Mouse (Mus musculus) liver, embryonic 11.5 days (tissue): ENCODE measurements around the gene Map4k4. TPM values are rescaled to one million over a fixed set of nuclear protein-coding genes. Genes with fewer than 3 reads are reported as not detected.

Source experiments
- ATAC-seq: fragments of 200-750 bp; cut with Nextera tagmentation; replicated peaks from 2 replicates; pipeline ENCODE4 v1.8.0; 2017; ENCODE audit warnings: moderate number of reproducible peaks, mild to moderate bottlenecking, moderate TSS enrichment, moderate library complexity; ENCODE audit not compliant: low FRiP score
- DNase-seq: peaks from one replicate; pipeline ENCODE4 v3.0.0-alpha.2; 2017; ENCODE audit warnings: low spot score
- H3K27ac ChIP-seq: fragments of 300-500 bp; sonication (generic); 2 replicates; pipeline ENCODE4 v1.5.1; 2014; ENCODE audit warnings: mild to moderate bottlenecking, low read depth, low read length, control low read depth
- H3K27me3 ChIP-seq: fragments of 300-500 bp; sonication (generic); replicated peaks from 2 replicates; pipeline ENCODE4 v1.6.1; 2014; ENCODE audit warnings: low read length, mixed read lengths; ENCODE audit not compliant: control insufficient read depth, insufficient read depth
- H3K36me3 ChIP-seq: fragments of 300-500 bp; sonication (generic); 2 replicates; pipeline ENCODE4 v1.6.1; 2014; ENCODE audit warnings: mild to moderate bottlenecking, low read length, moderate library complexity, mixed read lengths; ENCODE audit not compliant: control insufficient read depth, insufficient read depth
- H3K4me1 ChIP-seq: fragments of 300-500 bp; sonication (generic); replicated peaks from 2 replicates; pipeline ENCODE4 v1.6.1; 2014; ENCODE audit warnings: low read length, mixed read lengths; ENCODE audit not compliant: control insufficient read depth, insufficient read depth
- H3K4me2 ChIP-seq: fragments of 300-500 bp; sonication (generic); 2 replicates; pipeline ENCODE4 v1.6.1; 2014; ENCODE audit warnings: mild to moderate bottlenecking, control low read depth, moderate library complexity
- H3K4me3 ChIP-seq: fragments of 300-500 bp; sonication (generic); 2 replicates; pipeline ENCODE4 v1.5.1; 2014; ENCODE audit warnings: low read depth, low read length, control low read depth
- H3K9ac ChIP-seq: fragments of 300-500 bp; sonication (generic); 2 replicates; pipeline ENCODE4 v1.6.1; 2014; ENCODE audit warnings: low read depth, low read length, control low read depth
- H3K9me3 ChIP-seq: fragments of 300-500 bp; sonication (generic); 2 replicates; pipeline ENCODE4 v1.6.1; 2016; ENCODE audit warnings: low read length, inconsistent platforms, mixed read lengths; ENCODE audit not compliant: control insufficient read depth
- WGBS: fragments of 180-500 bp; shearing (Covaris S2); extraction: QIAGEN DNeasy Blood & Tissue Kit; methylation state at CpG from one replicate; pipeline ENCODE4 v1.1.7; 2014; 5-methylcytosine and 5-hydroxymethylcytosine counted together
- polyA plus RNA-seq: library from polyadenylated mRNA; unstranded; fragments of >200 nt; fragmentation: Nextera tagmentation; extraction: Ambion mirVana; gene quantifications from 2 replicates; pipeline ENCODE4 v1.2.1, GENCODE M21; 2014

Map4k4 gene
- polyA plus RNA-seq, 1 experiment from 2014 or later: 13.6 TPM

- Histone ChIP-seq H3K4me1 (peaks cover 21% of the 10 kb centered on the region), H3K36me3 (0 out of 2 replicates have a peak, but pooled peaks cover 3% of the 10 kb centered on the region), H3K9ac (no peak overlapping the region), H3K9me3 (no peaks in the 10 kb centered on the region), H3K4me2 (no peak overlapping the region), H3K27me3 (no peaks in the 10 kb centered on the region), H3K4me3 (no peak overlapping the region), H3K27ac (no peak overlapping the region)
- ATAC-seq (no peak), DNase-seq (no peak)
- WGBS: 61% methylated on average over 2 of the region's 2 CpGs
These were observed 69.2 kb downstream of the Map4k4 start for GRCm38 (mm10) chr1:39969771-39970406.

DNA sequence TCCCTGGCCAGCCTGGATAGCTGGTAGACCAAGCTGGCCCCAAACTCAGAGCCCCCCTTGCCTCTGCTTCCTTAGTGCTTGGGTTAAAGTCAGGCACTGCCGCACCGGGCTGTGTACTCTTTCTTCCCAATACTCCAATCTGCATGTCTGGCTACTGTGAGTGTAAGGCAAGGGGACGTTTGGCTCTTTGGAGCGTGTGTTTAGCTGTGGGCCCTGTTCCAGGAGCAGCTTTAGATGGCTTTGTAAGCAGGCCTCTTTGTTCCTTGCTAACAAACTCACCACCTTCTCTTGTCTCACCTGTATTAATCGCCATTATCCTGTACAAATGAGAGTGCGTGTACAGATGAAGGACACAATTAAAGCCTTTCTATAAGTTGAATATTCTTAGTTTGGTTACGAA lies 71.7 kb downstream of the Map4k4 start:
- H3K4me1 ChIP-seq: peaks cover 13% of the 10 kb centered on the region
- H3K27ac ChIP-seq: no peak overlapping the region
- no peaks in the 10 kb centered on the region for H3K9me3 ChIP-seq
- no peak overlapping the region for H3K9ac ChIP-seq
- DNase-seq (no peak), ATAC-seq (no peak)
- no peaks in the 10 kb centered on the region for H3K27me3 ChIP-seq
- WGBS: 86% methylated on average over 7 of the region's 7 CpGs
- no peak overlapping the region for H3K4me3 ChIP-seq
- 0 out of 2 replicates have a peak, but pooled peaks cover 3% of the 10 kb centered on the region for H3K36me3 ChIP-seq
- no peak overlapping the region for H3K4me2 ChIP-seq

DNA sequence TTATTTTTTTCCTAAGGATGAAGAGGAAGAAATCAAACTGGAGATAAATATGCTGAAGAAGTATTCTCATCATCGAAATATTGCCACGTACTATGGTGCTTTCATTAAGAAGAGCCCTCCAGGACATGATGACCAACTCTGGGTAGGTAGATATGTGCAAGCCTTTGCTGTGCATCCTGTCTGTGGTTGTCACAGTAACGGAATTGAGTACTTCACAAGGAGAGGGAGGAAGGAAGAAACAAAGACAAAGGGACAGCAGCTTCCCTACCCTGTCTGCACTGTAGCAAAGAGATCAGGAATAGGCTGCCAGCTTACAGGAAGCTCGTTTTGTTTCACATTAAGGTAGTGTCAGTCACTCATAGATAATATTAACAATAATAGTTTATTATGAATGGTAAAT lies 73.2 kb downstream of the Map4k4 start:
- 0 out of 2 replicates have a peak, but pooled peaks cover 3% of the 10 kb centered on the region for H3K36me3 ChIP-seq
- H3K27ac ChIP-seq: no peak overlapping the region
- peaks cover 11% of the 10 kb centered on the region for H3K4me1 ChIP-seq
- WGBS: 53% methylated on average over 4 of the region's 4 CpGs
- H3K27me3 ChIP-seq: no peaks in the 10 kb centered on the region
- H3K4me3 ChIP-seq: no peak overlapping the region
- H3K9ac ChIP-seq: no peak overlapping the region
- ATAC-seq: no peak
- no peak overlapping the region for H3K4me2 ChIP-seq
- H3K9me3 ChIP-seq: no peaks in the 10 kb centered on the region
- no peak for DNase-seq

DNA sequence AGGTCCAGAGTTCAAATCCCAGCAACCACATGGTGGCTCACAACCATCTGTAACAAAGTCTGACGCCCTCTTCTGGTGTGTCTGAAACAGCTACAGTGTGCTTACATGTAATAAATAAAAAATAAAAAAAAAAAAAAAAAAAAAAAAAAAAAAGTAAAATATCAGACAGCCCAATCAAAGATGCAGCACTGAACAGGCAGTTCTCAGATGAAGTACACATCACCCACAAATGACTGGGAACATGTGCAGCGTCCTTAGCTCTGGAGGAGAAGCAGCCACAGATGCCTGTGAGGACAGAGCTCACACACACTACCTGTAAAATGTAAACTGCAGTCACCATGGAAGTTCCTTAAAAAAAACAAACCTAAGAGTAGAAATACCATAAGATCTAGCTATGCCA lies 74.3 kb downstream of the Map4k4 start:
- H3K9ac ChIP-seq: no peak overlapping the region
- ATAC-seq: no peak
- H3K4me1 ChIP-seq: peaks cover under 1% of the 10 kb centered on the region
- H3K27me3 ChIP-seq: no peaks in the 10 kb centered on the region
- H3K9me3 ChIP-seq: no peaks in the 10 kb centered on the region
- H3K36me3 ChIP-seq: 0 out of 2 replicates have a peak, but pooled peaks cover 3% of the 10 kb centered on the region
- no peak overlapping the region for H3K4me3 ChIP-seq
- DNase-seq: no peak
- no peak overlapping the region for H3K4me2 ChIP-seq
- WGBS: 76% methylated on average over 2 of the region's 2 CpGs
- H3K27ac ChIP-seq: no peak overlapping the region

DNA sequence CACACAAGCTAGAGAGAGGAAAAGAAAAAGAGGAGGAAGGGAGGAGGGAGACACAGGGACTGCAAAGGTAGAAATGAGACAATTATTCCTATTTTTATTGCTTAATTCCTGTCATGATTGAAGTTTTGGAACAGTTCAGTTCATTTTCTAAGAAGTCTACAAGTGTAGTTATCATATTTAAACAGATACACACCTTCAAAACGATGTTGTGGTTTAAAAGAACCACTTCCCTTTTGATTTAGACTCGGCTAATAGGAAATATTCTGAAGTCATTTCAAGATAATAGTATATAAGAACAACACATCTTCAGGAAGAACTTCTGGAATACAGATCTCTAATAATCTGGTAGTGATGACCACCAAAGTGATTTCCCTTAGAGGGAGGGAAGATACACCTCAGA lies 75.4 kb downstream of the Map4k4 start:
- ATAC-seq: no peak
- no peaks in the 10 kb centered on the region for H3K9me3 ChIP-seq

DNA sequence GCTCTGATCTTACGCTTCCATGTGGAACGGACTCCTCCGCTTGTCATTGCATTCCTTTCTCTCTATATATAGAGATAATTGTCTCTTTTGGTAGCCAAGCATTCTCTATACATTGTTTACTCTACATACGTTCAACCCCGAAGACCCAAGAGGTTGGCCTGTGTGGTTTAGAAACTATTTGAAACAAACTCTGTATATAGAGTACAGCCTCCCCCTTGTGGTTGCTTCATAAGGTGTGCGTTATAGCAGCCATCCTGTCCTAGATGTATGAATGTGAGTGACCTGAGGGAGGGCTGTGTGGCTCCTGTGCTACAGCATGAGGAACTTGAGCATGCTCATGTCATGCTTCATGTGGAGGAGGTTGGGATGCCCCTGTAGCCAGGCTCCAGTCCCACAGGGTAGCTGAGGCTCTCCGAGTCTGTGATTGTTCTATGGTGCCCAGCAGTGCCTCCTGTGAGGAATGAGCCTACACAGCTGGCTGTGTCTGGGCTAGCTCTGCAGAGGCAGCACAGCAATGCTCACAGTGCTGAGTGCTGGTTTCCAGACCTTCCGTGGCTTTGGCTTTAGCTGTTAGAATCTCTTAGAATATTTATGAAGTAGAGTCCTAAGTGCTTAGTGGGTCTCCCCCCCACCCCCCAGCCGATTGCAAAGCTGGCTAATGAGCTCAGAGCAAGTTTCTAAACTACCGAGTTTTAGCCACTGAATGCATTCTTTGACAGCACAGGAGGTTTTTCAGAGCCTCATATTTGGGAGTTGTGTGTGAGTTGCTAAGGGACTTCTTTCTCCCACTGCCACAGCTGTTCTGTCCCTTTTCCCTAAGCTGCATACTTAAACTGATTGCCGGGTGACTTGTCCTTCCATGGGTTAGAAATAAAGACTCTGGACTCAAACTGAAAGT lies 76.4 kb downstream of the Map4k4 start:
- ATAC-seq (no peak), DNase-seq (no peak)
- H3K36me3 ChIP-seq: peaks cover 6% of the 10 kb centered on the region
- H3K27ac ChIP-seq: no peak overlapping the region
- H3K9me3 ChIP-seq: no peaks in the 10 kb centered on the region
- H3K27me3 ChIP-seq: no peaks in the 10 kb centered on the region
- H3K4me3 ChIP-seq: no peak overlapping the region
- no peak overlapping the region for H3K4me2 ChIP-seq
- 85% methylated on average over 11 of the region's 11 CpGs for WGBS
- no peaks in the 10 kb centered on the region for H3K4me1 ChIP-seq
- H3K9ac ChIP-seq: no peak overlapping the region

More for the DNA sequence above, 75.4 kb downstream of the Map4k4 start:
- H3K9ac ChIP-seq: no peak overlapping the region
- no peak overlapping the region for H3K4me3 ChIP-seq
- peaks cover 6% of the 10 kb centered on the region; the same call in 1 of the 2 replicates for H3K36me3 ChIP-seq
- no peak overlapping the region for H3K4me2 ChIP-seq
- no peak overlapping the region for H3K27ac ChIP-seq
- WGBS: 49% methylated on average over 2 of the region's 2 CpGs
- DNase-seq: no peak
- no peaks in the 10 kb centered on the region for H3K4me1 ChIP-seq
- no peaks in the 10 kb centered on the region for H3K27me3 ChIP-seq

DNA sequence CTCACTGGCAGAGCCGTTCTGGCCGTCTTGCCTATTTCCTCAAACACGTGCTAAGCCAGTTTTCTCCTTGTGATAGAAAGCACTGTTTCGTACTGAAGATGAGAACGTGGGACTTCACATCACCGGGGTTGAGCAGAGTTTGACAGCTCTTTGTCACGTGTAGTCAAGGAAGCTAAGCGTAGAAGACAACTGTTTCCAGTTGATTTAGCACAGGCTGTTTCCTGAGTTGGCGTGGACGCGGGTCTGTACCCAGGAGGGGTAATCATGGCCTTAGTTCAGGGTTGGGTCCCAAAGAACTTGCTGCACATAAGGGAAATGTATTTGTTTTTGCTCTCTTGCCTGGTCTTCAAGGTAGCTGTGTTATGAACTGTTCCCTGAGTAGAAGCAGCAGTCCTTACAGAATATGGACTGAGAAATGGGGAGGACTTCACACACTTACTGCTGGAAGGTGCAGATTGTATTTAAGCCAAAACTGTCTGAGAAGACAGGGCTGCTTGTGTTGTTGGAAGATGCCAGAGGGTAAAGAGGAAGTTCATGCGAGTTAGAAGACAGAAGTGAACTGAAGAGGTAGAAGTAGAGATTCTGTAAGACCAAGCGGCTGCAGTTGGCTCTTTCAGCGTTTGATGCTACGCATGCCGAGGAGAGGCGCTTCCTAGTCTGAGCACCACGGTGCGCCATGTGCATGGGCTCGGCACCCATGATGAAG lies 78.2 kb downstream of the Map4k4 start:
- no peak overlapping the region for H3K4me2 ChIP-seq
- no peak overlapping the region for H3K9ac ChIP-seq
- no peaks in the 10 kb centered on the region for H3K9me3 ChIP-seq
- ATAC-seq: no peak
- H3K36me3 ChIP-seq: peaks cover 6% of the 10 kb centered on the region
- no peaks in the 10 kb centered on the region for H3K4me1 ChIP-seq
- no peak overlapping the region for H3K27ac ChIP-seq
- 75% methylated on average over 20 of the region's 20 CpGs for WGBS
- no peak overlapping the region for H3K4me3 ChIP-seq
- no peak for DNase-seq
- H3K27me3 ChIP-seq: no peaks in the 10 kb centered on the region

GRCm38 (mm10) chr1:39980314-39981290 lies 79.9 kb downstream of the Map4k4 start:
- no peaks in the 10 kb centered on the region for H3K9me3 ChIP-seq
- WGBS: 89% methylated on average over 15 of the region's 15 CpGs
- H3K4me2 ChIP-seq: no peak overlapping the region
- peaks cover 4% of the 10 kb centered on the region for H3K36me3 ChIP-seq
- no peak overlapping the region for H3K4me3 ChIP-seq
- no peaks in the 10 kb centered on the region for H3K4me1 ChIP-seq
- H3K9ac ChIP-seq: no peak overlapping the region
- DNase-seq: no peak
- H3K27me3 ChIP-seq: no peaks in the 10 kb centered on the region
- no peak overlapping the region for H3K27ac ChIP-seq
- no peak for ATAC-seq
